Mouse (Mus musculus): ENCODE measurements around the gene Clba1.

- TF ChIP-seq EP300 (IDR thresholded peaks at IDR 0.05; ENCODE audit: low read depth) (no peak), CTCF (IDR thresholded peaks at IDR 0.05; ENCODE audit: low read depth) (no peak)
These were observed 44.6 kb upstream of the Clba1 start for GRCm38 (mm10) chr12:112764141-112764540.
